Mouse (Mus musculus) forebrain, embryonic 12.5 days (tissue): ENCODE results near the gene H2afx. TPM values are rescaled to one million over a fixed set of nuclear protein-coding genes. Genes with fewer than 3 reads are reported as not detected.
"Not testable (repeated sequence)": the region's sequence is repeated elsewhere in the genome, so short reads cannot be mapped to it uniquely, and the experiment has no call there.

Experiments
- ATAC-seq: fragments of 200-750 bp; cut with Nextera tagmentation; 2 replicates; pipeline ENCODE4 v1.8.0; 2017; ENCODE audit warnings: moderate TSS enrichment; ENCODE audit not compliant: low FRiP score
- H3K27ac ChIP-seq: fragments of 300-500 bp; sonication (generic); 2 replicates; pipeline ENCODE4 v1.5.1; 2016; ENCODE audit warnings: mild to moderate bottlenecking
- H3K27me3 ChIP-seq: fragments of 300-500 bp; sonication (generic); 2 replicates; pipeline ENCODE4 v1.6.1; 2016; ENCODE audit warnings: mild to moderate bottlenecking
- H3K36me3 ChIP-seq: fragments of 300-500 bp; sonication (generic); replicated peaks from 2 replicates; pipeline ENCODE4 v1.6.1; 2016; ENCODE audit warnings: mild to moderate bottlenecking
- H3K4me1 ChIP-seq: fragments of 300-500 bp; sonication (generic); 2 replicates; pipeline ENCODE4 v1.6.1; 2016
- H3K4me2 ChIP-seq: fragments of 300-500 bp; sonication (generic); 2 replicates; pipeline ENCODE4 v1.6.1; 2016; ENCODE audit warnings: mild to moderate bottlenecking, moderate library complexity
- H3K4me3 ChIP-seq: fragments of 300-500 bp; sonication (generic); replicated peaks from 2 replicates; pipeline ENCODE4 v1.5.1; 2016; ENCODE audit warnings: mild to moderate bottlenecking
- H3K9ac ChIP-seq: fragments of 300-500 bp; sonication (generic); 2 replicates; pipeline ENCODE4 v1.6.1; 2016; ENCODE audit warnings: mild to moderate bottlenecking
- H3K9me3 ChIP-seq: fragments of 300-500 bp; sonication (generic); 2 replicates; pipeline ENCODE4 v1.6.1; 2016
- WGBS: fragments of 180-500 bp; shearing (Covaris S2); methylation state at CpG from one replicate; pipeline ENCODE4 v1.1.7; 2016; 5-methylcytosine and 5-hydroxymethylcytosine counted together
- polyA plus RNA-seq: library from polyadenylated mRNA; unstranded; fragments of >200 nt; fragmentation: Nextera tagmentation; extraction: Ambion mirVana; gene quantifications from 2 replicates; pipeline ENCODE4 v1.2.1, GENCODE M21; 2016

Gene H2afx
- polyA plus RNA-seq, 1 experiment from 2014 or later, result 477 TPM

DNA sequence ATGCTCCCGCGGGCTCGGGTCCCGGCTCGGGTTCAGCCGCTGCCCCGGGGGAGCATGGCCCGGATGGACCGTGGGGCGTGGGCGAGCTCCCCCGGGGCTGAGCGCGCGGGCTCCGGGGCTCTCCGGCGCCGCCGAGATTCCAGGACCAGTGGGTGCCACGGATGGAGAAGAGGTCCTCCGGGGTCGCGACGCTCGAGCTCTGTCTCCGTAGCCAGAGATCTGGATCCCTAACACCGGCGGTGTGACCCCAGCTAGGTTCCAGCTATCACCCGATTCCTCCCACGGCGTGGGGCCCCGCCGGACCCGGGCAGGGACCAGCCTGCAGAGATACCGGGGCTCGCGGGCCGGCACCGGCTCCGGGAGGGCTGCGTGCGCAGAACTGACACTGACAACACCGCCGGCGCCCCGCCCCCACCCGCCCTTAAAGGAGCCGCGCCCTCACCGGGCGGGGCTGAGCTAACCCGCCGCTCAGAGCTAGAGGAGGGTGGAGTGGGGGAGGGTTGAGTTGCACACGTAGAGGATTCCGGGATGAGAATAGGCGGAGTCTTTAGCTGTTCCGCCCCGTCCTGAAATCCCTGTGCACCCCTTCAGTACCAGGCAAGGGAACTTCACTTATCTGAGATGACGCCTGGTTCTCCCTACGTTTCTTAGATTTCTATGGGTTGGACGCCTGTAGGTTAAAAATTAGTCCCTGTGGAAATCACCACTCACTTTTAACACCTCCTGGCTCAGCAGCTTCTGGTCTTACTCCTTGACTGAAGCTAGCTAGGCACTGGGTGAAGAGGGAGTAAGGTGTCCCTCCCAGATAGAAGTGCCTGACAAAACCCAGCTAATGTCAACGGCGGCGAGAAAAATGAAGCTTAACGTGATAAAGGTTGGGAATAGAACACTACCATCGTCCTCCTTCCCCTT lies 14.4 kb upstream of the H2afx start, which contains the start of gene C2cd2l:
Gene C2cd2l (minus strand): TSS at position 399 of the 912 bp plus-strand sequence.
- peaks cover 15% of the 10 kb centered on the region for H3K36me3 ChIP-seq
- WGBS, result under 1% methylated on average over 67 of the region's 67 CpGs
- ATAC-seq, result peak; percentile 98

DNA sequence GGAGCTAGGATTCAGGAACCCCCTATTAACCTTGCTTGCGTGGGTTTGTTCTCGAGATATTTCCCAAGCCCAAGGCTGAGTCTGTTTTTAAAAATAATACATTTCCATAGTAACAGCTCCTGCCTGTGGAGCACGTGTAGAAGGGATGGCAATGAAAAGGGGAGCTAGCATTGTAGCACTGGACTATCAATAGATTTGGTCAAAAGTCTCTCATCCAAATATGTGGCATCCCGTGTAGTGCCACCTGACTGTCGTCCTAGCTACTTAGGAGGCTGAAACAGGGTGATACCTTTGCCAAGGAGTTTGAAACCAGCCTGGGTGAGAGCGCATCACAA lies 13.7 kb upstream of the H2afx start:
- 25% methylated on average over 6 of the region's 6 CpGs for WGBS
- Histone ChIP-seq H3K27me3 (no peaks in the 10 kb centered on the region), H3K4me1 (peaks cover 35% of the 10 kb centered on the region), H3K4me3 (peak overlapping the region; percentile 86), H3K36me3 (peaks cover 9% of the 10 kb centered on the region), H3K4me2 (peak overlapping the region; percentile 94), H3K9ac (peak overlapping the region; percentile 94), H3K9me3 (no peaks in the 10 kb centered on the region), H3K27ac (peak overlapping the region; percentile 67)
- peak; percentile 21 for ATAC-seq

More for the DNA sequence above, 14.4 kb upstream of the H2afx start, which contains the start of gene C2cd2l:
- H3K4me2 ChIP-seq, result peak within 1 kb of the TSS; percentile 94
- no peaks in the 10 kb centered on the region for H3K27me3 ChIP-seq
- no peaks in the 10 kb centered on the region for H3K9me3 ChIP-seq
- peak within 1 kb of the TSS; percentile 94 for H3K9ac ChIP-seq
- H3K27ac ChIP-seq, result peak within 1 kb of the TSS; percentile 74
- peak within 1 kb of the TSS; percentile 86 for H3K4me3 ChIP-seq
- peaks cover 32% of the 10 kb centered on the region for H3K4me1 ChIP-seq

DNA sequence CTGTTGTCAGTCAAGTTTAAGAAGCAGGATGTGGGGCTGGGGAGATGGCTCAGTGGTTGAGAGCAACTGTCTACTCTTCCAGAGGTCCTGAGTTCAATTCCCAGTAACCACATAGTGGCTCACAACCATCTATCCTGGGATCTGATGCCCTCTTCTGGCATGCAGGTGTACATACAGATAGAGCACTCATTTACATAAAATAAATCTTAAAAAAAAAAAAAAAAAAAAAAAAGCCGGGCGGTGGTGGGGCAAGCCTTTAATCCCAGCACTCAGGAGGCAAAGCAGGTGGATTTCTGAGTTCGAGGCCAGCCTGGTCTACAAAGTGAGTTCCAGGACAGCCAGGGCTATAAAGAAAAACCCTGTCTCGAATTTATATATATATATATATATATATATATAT lies 10.8 kb upstream of the H2afx start:
- H3K4me1 ChIP-seq, result peaks cover 30% of the 10 kb centered on the region
- not testable (repeated sequence) for H3K9me3 ChIP-seq, H3K36me3 ChIP-seq, ATAC-seq, H3K4me3 ChIP-seq, H3K9ac ChIP-seq, H3K4me2 ChIP-seq, H3K27ac ChIP-seq, H3K27me3 ChIP-seq
- 70% methylated on average over 4 of the region's 4 CpGs for WGBS

- Histone ChIP-seq H3K9ac (no peak overlapping the region), H3K9me3 (no peaks in the 10 kb centered on the region), H3K36me3 (peaks cover 4% of the 10 kb centered on the region), H3K4me2 (no peak overlapping the region), H3K4me3 (no peak overlapping the region), H3K4me1 (peaks cover 25% of the 10 kb centered on the region), H3K27ac (no peak overlapping the region), H3K27me3 (no peaks in the 10 kb centered on the region)
- ATAC-seq, result no peak
- WGBS, result 85% methylated on average over 6 of the region's 6 CpGs
These were observed 10.3 kb upstream of the H2afx start for GRCm38 (mm10) chr9:44324147-44324546.

DNA sequence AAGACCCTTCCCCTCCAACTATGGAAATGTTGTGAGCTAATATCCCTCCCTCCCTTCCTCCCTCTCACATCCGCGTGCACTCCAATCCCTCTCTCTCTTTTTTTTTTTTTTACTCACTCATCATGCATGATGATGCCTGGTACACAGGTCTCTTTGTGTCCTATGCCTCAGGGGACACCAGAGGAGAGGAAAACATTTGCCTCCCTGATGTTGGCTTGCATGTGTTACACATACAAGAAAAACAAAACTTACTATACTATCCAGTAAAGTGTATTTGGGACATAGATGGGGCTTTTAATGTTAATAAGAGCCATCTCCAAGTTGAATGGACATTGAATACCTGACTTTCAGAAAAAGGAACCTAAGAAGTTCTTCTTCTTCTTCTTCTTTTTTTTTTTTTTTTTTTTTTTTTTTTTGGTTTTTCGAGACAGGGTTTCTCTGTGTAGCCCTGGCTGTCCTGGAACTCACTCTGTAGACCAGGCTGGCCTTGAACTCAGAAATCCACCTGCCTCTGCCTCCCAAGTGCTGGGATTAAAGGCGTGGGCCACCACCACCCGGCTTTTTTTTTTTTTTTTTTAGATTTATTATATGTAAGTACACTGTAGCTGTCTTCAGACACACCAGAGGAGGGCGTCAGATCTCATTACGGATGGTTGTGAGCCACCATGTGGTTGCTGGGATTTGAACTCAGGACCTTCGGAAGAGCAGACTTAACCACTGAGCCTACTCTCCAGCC lies 9.3 kb upstream of the H2afx start:
- peak overlapping the region; percentile 81 for H3K4me2 ChIP-seq
- peak overlapping the region; percentile 93 for H3K27ac ChIP-seq
- peaks cover 13% of the 10 kb centered on the region for H3K36me3 ChIP-seq
- H3K9ac ChIP-seq, H3K4me3 ChIP-seq, H3K27me3 ChIP-seq, H3K9me3 ChIP-seq, ATAC-seq: not testable (repeated sequence)
- H3K4me1 ChIP-seq, result peaks cover 22% of the 10 kb centered on the region
- WGBS, result 57% methylated on average over 6 of the region's 8 CpGs

GRCm38 (mm10) chr9:44325768-44326370 lies 8.6 kb upstream of the H2afx start, which contains the start of gene Dpagt1:
Dpagt1 (plus strand) TSS chr9:44326019.
- Histone ChIP-seq H3K27me3 (no peaks in the 10 kb centered on the region), H3K4me1 (peaks cover 16% of the 10 kb centered on the region), H3K36me3 (peaks cover 20% of the 10 kb centered on the region), H3K27ac (peak within 1 kb of the TSS; percentile 93), H3K9ac (peak within 1 kb of the TSS; percentile 87), H3K4me2 (peak within 1 kb of the TSS; percentile 81), H3K9me3 (no peaks in the 10 kb centered on the region), H3K4me3 (peak within 1 kb of the TSS; percentile 78)
- WGBS, result 4% methylated on average over 12 of the region's 12 CpGs
- ATAC-seq, result peak; percentile 5

- Histone ChIP-seq H3K9ac (peak overlapping the region; percentile 87), H3K9me3 (no peaks in the 10 kb centered on the region), H3K4me1 (peaks cover 14% of the 10 kb centered on the region), H3K4me3 (peak overlapping the region; percentile 78), H3K4me2 (peak overlapping the region; percentile 81), H3K36me3 (peaks cover 26% of the 10 kb centered on the region), H3K27me3 (no peaks in the 10 kb centered on the region), H3K27ac (peak overlapping the region; percentile 93)
- under 1% methylated on average over 38 of the region's 38 CpGs for WGBS
- peak; percentile 92 for ATAC-seq
These were observed 8.0 kb upstream of the H2afx start for GRCm38 (mm10) chr9:44326371-44327063.

GRCm38 (mm10) chr9:44327064-44327711 lies 7.3 kb upstream of the H2afx start:
- WGBS, result under 1% methylated on average over 22 of the region's 22 CpGs
- H3K9ac ChIP-seq, result peak overlapping the region; percentile 87
- H3K27ac ChIP-seq, result peak overlapping the region; percentile 93
- H3K4me2 ChIP-seq, result peak overlapping the region; percentile 81
- peaks cover 32% of the 10 kb centered on the region for H3K36me3 ChIP-seq
- peaks cover 14% of the 10 kb centered on the region for H3K4me1 ChIP-seq
- H3K9me3 ChIP-seq, result no peaks in the 10 kb centered on the region
- peak; percentile 31 for ATAC-seq
- no peaks in the 10 kb centered on the region for H3K27me3 ChIP-seq
- H3K4me3 ChIP-seq, result peak overlapping the region; percentile 78

GRCm38 (mm10) chr9:44327926-44328325 lies 6.6 kb upstream of the H2afx start:
- H3K4me2 ChIP-seq, result peak overlapping the region; percentile 81
- WGBS, result 87% methylated on average over 5 of the region's 5 CpGs
- H3K27me3 ChIP-seq, result no peaks in the 10 kb centered on the region
- no peak for ATAC-seq
- peak overlapping the region; percentile 87; the same call in 1 of the 2 replicates for H3K9ac ChIP-seq
- H3K4me3 ChIP-seq, result peak overlapping the region; percentile 78
- H3K4me1 ChIP-seq, result peaks cover 14% of the 10 kb centered on the region
- H3K36me3 ChIP-seq, result peaks cover 39% of the 10 kb centered on the region
- no peaks in the 10 kb centered on the region for H3K9me3 ChIP-seq
- peak overlapping the region; percentile 93 for H3K27ac ChIP-seq

DNA sequence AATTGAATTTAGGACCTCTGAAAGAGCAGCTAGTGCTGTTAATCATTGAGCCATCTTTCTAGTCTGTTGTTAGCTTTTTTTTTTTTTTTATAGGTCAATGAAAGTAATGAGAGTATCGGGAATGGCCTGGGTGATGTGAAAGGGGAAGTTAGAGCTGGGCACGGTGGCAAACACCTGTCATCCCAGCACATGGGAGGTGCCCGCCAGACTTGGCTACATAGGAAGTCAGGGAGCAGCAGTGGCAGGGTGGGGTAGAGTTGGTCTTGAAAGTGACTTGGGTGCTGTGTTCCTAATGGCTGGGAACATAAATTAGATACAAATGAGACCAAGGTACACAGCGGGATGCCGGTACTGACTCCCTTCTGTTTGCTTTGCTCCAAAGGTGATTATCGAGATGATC lies 3.8 kb upstream of the H2afx start:
- Histone ChIP-seq H3K4me1 (peaks cover 13% of the 10 kb centered on the region), H3K9ac (no peak overlapping the region), H3K36me3 (peaks cover 49% of the 10 kb centered on the region), H3K27ac (no peak overlapping the region), H3K4me3 (no peak overlapping the region), H3K9me3 (peaks cover 5% of the 10 kb centered on the region; the same call in 1 of the 2 replicates), H3K4me2 (no peak overlapping the region), H3K27me3 (no peaks in the 10 kb centered on the region)
- 96% methylated on average over 6 of the region's 6 CpGs for WGBS
- no peak for ATAC-seq

GRCm38 (mm10) chr9:44332918-44333638 lies 1.4 kb upstream of the H2afx start:
- Histone ChIP-seq H3K4me3 (no peak overlapping the region), H3K9me3 (peaks cover 5% of the 10 kb centered on the region; the same call in 1 of the 2 replicates), H3K4me1 (peaks cover 22% of the 10 kb centered on the region), H3K4me2 (no peak overlapping the region), H3K27ac (no peak overlapping the region), H3K9ac (no peak overlapping the region), H3K36me3 (peaks cover 65% of the 10 kb centered on the region), H3K27me3 (no peaks in the 10 kb centered on the region)
- WGBS, result 95% methylated on average over 13 of the region's 13 CpGs
- ATAC-seq, result no peak
